Mouse (Mus musculus): ENCODE results near the gene Nsfl1c. TPM values are rescaled to one million over a fixed set of nuclear protein-coding genes. Genes with fewer than 3 reads are reported as not detected.
A peak's percentile ranks its signal among the peaks of the same experiment; 100 is the strongest.

The Nsfl1c gene
- total and polyA plus RNA-seq, 3 experiments, result 99.1 to 149 (median 128) TPM

DNA sequence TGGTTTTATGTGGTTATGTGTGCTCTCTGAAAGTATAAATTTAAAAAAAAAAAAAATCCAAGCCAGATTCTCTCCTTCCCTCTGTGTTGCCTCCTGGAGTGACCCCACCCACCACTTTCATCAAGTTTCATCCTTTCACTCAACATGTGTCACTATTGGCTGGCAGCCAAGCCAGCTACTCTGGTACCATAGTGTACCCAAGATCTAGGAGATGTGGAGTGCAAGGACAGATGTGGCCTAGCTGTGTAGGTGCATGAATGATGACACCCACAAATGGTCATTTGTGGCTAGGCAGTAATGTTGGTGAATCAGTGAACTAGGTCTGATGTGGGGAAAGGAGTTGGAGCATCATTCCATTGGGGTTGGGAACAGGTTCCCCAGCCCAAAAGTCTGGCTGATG, 35.2 kb downstream of the Nsfl1c start:
- no peak overlapping the region for H3K4me3 ChIP-seq (ENCODE audit: low read depth, low read length)
- TF ChIP-seq GATA1 (IDR thresholded peaks at IDR 0.05; ENCODE audit: borderline replicate concordance, low read length) (no peak), POLR2AphosphoS5 (IDR thresholded peaks at IDR 0.05; ENCODE audit: insufficient replicate concordance, low read depth, low read length) (no peak), GATA2 (IDR thresholded peaks at IDR 0.05; ENCODE audit: borderline replicate concordance, low read depth, low read length) (no peak), TAL1 (conservative IDR thresholded peaks at IDR 0.05; ENCODE audit: low read depth, low read length) (no peak), CTCF (IDR thresholded peaks at IDR 0.05; ENCODE audit: low read depth, low read length) (no peak)
- H3K27me3 ChIP-seq (ENCODE audit: insufficient read depth, low read length), result peaks cover 50% of the 10 kb centered on the region
- DNase-seq (ENCODE audit: low spot score) (no peak), ATAC-seq (ENCODE audit: extremely low read depth, insufficient number of reproducible peaks, low FRiP score, poor library complexity, severe bottlenecking) (no peak)
- no peaks in the 10 kb centered on the region for H3K36me3 ChIP-seq (replicated peaks)
- H3K4me1 ChIP-seq (ENCODE audit: insufficient read depth, low read depth, low read length), result peaks cover 73% of the 10 kb centered on the region
- H3K9me3 ChIP-seq (replicated peaks), result no peaks in the 10 kb centered on the region

DNA sequence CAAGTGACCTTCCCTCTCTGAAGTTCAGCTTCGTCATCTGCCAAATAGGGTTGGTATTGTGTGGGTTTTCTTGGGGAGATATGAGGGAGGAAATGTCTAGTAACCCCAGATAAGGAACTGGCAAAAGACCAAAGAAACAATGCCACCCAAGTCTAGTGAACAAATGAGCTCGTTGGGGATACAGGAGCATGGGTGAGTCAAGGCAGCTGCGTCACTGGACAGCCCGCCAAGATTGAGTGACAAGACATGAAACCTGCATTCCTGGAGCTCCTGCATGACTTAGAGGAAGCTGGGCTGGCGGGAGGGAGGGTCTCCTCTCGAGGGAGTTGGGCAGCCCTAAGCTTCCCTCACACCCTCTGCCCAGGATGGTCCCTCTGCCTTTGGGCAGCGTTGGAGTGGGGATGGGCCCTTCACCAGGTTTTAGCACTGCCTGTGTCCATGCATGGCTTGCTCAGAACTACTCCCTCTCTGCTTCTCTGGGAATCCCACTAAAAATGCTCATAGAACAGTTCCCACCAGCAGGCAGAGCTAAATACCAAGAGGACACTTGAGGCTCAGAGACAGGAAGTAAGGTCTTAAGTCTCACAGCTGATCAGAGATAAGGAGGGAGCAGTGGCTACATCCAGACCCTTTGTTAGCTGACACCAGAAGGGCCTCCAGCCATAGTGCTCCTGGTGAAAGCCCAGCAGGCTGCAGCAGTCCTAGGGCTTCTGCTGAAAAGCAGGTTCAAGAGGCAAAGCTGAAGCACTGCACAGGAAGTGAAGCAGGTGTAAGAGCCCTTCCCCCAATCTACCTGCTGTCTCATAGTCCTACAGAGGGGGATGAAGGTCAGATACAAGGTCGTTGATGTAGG, 36.6 kb downstream of the Nsfl1c start:
- Histone ChIP-seq H3K4me3 (ENCODE audit: low read depth, low read length) (peak overlapping the region; percentile 28; the same call in 1 of the 2 replicates), H3K4me1 (ENCODE audit: insufficient read depth, low read depth, low read length) (peaks cover 68% of the 10 kb centered on the region), H3K9me3 (replicated peaks) (no peaks in the 10 kb centered on the region), H3K27me3 (ENCODE audit: insufficient read depth, low read length) (peaks cover 46% of the 10 kb centered on the region), H3K36me3 (replicated peaks) (no peaks in the 10 kb centered on the region)
- DNase-seq (ENCODE audit: low spot score) (peak; percentile 48), ATAC-seq (ENCODE audit: extremely low read depth, insufficient number of reproducible peaks, low FRiP score, poor library complexity, severe bottlenecking) (peak; percentile 65)
- TF ChIP-seq GATA2 (IDR thresholded peaks at IDR 0.05; ENCODE audit: borderline replicate concordance, low read depth, low read length) (no peak), TAL1 (conservative IDR thresholded peaks at IDR 0.05; ENCODE audit: low read depth, low read length) (no peak; the same call in 1 of the 2 replicates), POLR2AphosphoS5 (IDR thresholded peaks at IDR 0.05; ENCODE audit: insufficient replicate concordance, low read depth, low read length) (no peak)

DNA sequence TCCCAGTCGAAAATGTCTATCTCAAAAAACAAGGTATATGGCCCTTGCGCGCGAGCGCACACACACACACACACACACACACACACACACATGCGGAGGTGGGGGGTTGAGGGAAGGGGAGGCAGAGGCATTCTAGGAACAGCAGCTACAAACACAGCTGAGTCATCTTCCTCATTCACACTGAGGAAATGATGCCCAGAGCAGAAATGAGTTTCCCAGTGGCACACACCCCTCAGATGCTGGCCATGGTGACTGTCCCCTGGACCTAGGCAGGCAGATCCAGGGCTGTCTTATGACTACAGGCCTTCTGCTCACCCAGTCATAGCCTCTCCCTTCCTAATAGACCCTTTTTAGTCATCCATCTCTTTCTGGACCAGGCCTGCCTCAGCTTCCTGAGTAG, 39.6 kb downstream of the Nsfl1c start:
- peaks cover 65% of the 10 kb centered on the region for H3K4me1 ChIP-seq (ENCODE audit: insufficient read depth, low read depth, low read length)
- DNase-seq (ENCODE audit: low spot score), result peak; percentile 58
- ATAC-seq (ENCODE audit: extremely low read depth, insufficient number of reproducible peaks, low FRiP score, poor library complexity, severe bottlenecking), result peak; percentile 46

DNA sequence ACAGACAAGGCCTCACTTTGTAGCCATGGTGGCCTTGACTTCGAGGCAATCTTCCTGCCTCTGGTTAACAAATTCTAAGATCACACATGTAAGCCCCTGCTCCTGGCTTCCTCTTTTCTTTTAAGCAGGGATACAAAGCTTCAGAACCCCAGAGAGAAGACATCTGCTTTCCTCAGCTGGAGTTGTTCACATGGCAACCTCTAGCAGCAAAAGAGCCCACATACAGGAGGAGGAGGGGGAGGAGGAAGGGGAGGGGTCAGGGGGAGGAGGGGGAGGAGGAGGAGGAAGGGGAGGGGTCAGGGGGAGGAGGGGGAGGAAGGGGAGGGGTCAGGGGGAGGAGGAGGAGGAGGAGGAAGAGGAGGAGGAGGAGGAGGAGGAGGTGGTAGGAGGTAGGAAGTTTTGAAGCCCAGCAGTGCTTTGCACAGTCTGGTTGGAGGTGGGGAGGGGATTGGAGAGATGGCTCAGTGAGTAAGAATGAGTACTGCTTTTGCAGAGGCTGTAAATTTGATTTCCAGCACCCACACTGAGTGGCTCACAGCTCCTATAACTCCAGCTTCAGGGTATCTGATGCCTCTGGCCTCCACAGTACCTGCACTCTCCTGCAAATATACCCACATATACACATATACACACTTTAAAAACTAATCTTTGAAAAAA, 42.1 kb downstream of the Nsfl1c start:
- Histone ChIP-seq H3K36me3 (replicated peaks) (no peaks in the 10 kb centered on the region), H3K9me3 (replicated peaks) (no peaks in the 10 kb centered on the region), H3K4me1 (ENCODE audit: insufficient read depth, low read depth, low read length) (peaks cover 48% of the 10 kb centered on the region), H3K27me3 (ENCODE audit: insufficient read depth, low read length) (peaks cover 30% of the 10 kb centered on the region), H3K4me3 (ENCODE audit: low read depth, low read length) (no peak overlapping the region)
- TF ChIP-seq CTCF (IDR thresholded peaks at IDR 0.05; ENCODE audit: low read depth, low read length) (no peak), GATA1 (IDR thresholded peaks at IDR 0.05; ENCODE audit: borderline replicate concordance, low read length) (no peak), POLR2AphosphoS5 (IDR thresholded peaks at IDR 0.05; ENCODE audit: insufficient replicate concordance, low read depth, low read length) (no peak), TAL1 (conservative IDR thresholded peaks at IDR 0.05; ENCODE audit: low read depth, low read length) (no peak), GATA2 (IDR thresholded peaks at IDR 0.05; ENCODE audit: borderline replicate concordance, low read depth, low read length) (no peak)
- ATAC-seq (ENCODE audit: extremely low read depth, insufficient number of reproducible peaks, low FRiP score, poor library complexity, severe bottlenecking), result peak; percentile 30; the same call in 1 of the 2 replicates
- DNase-seq (ENCODE audit: low spot score), result peak; percentile 40

More for the DNA sequence above, 39.6 kb downstream of the Nsfl1c start:
- no peaks in the 10 kb centered on the region for H3K36me3 ChIP-seq (replicated peaks)
- H3K27me3 ChIP-seq (ENCODE audit: insufficient read depth, low read length), result peaks cover 28% of the 10 kb centered on the region
- no peak for TF ChIP-seq GATA2 (IDR thresholded peaks at IDR 0.05; ENCODE audit: borderline replicate concordance, low read depth, low read length)
- TF ChIP-seq POLR2AphosphoS5 (IDR thresholded peaks at IDR 0.05; ENCODE audit: insufficient replicate concordance, low read depth, low read length), result no peak
- no peak for TF ChIP-seq GATA1 (IDR thresholded peaks at IDR 0.05; ENCODE audit: borderline replicate concordance, low read length)
- TF ChIP-seq CTCF (IDR thresholded peaks at IDR 0.05; ENCODE audit: low read depth, low read length), result no peak
- TF ChIP-seq TAL1 (conservative IDR thresholded peaks at IDR 0.05; ENCODE audit: low read depth, low read length), result no peak
- peak overlapping the region; percentile 13; the same call in 1 of the 2 replicates for H3K4me3 ChIP-seq (ENCODE audit: low read depth, low read length)
- H3K9me3 ChIP-seq (replicated peaks), result no peaks in the 10 kb centered on the region

DNA sequence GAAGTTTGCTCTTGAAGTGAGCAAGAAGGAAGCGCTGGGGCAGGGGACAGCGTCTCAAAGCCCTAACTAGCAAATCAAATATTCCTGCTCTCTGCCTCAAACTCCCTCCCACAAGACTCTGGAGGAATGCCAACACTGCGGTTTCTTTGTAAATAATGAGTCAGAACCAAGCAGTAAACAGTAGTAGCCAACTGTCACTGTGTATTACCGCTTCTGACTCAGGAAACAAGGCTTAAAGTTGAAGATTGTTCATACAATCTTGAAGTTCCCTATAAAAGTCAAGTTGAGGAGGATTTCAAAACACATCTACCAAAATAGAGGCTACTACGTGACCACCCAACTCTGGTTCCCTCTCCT, 42.6 kb downstream of the Nsfl1c start:
- DNase-seq (ENCODE audit: low spot score), result no peak
- no peaks in the 10 kb centered on the region for H3K9me3 ChIP-seq (replicated peaks)
- ATAC-seq (ENCODE audit: extremely low read depth, insufficient number of reproducible peaks, low FRiP score, poor library complexity, severe bottlenecking), result no peak
- H3K36me3 ChIP-seq (replicated peaks), result no peaks in the 10 kb centered on the region
- H3K4me1 ChIP-seq (ENCODE audit: insufficient read depth, low read depth, low read length), result peaks cover 49% of the 10 kb centered on the region
- H3K27me3 ChIP-seq (ENCODE audit: insufficient read depth, low read length), result peaks cover 31% of the 10 kb centered on the region
- no peak overlapping the region for H3K4me3 ChIP-seq (ENCODE audit: low read depth, low read length)
- TF ChIP-seq GATA2 (IDR thresholded peaks at IDR 0.05; ENCODE audit: borderline replicate concordance, low read depth, low read length), result no peak
- no peak for TF ChIP-seq GATA1 (IDR thresholded peaks at IDR 0.05; ENCODE audit: borderline replicate concordance, low read length)
- no peak for TF ChIP-seq CTCF (IDR thresholded peaks at IDR 0.05; ENCODE audit: low read depth, low read length)
- TF ChIP-seq POLR2AphosphoS5 (IDR thresholded peaks at IDR 0.05; ENCODE audit: insufficient replicate concordance, low read depth, low read length), result no peak
- no peak for TF ChIP-seq TAL1 (conservative IDR thresholded peaks at IDR 0.05; ENCODE audit: low read depth, low read length)

DNA sequence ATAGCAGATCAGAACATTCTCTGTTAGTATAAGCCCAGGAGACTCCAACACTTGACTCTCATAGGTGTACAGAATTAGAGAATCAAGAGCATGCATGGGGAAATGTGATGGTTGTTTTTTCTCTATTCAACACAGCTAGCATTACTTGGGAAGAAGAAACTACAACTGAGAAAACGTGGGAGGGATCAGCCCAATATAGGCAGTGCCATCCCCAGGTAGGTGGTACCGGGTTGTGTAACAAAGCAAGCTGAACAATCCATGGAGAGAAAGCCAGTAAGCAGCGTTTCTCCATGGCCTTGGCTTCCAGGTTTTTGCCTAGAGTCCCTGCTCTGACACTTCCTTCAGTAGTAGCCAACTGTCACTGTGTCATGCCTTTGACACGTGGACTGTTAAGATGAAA, 44.7 kb downstream of the Nsfl1c start:
- TF ChIP-seq GATA1 (IDR thresholded peaks at IDR 0.05; ENCODE audit: borderline replicate concordance, low read length), result no peak
- TF ChIP-seq POLR2AphosphoS5 (IDR thresholded peaks at IDR 0.05; ENCODE audit: insufficient replicate concordance, low read depth, low read length), result no peak
- no peak for TF ChIP-seq TAL1 (conservative IDR thresholded peaks at IDR 0.05; ENCODE audit: low read depth, low read length)
- no peak for TF ChIP-seq GATA2 (IDR thresholded peaks at IDR 0.05; ENCODE audit: borderline replicate concordance, low read depth, low read length)
- no peak for TF ChIP-seq CTCF (IDR thresholded peaks at IDR 0.05; ENCODE audit: low read depth, low read length)
- no peak for ATAC-seq (ENCODE audit: extremely low read depth, insufficient number of reproducible peaks, low FRiP score, poor library complexity, severe bottlenecking)
- peaks cover 2% of the 10 kb centered on the region for H3K36me3 ChIP-seq (replicated peaks)
- peaks cover 45% of the 10 kb centered on the region for H3K4me1 ChIP-seq (ENCODE audit: insufficient read depth, low read depth, low read length)
- no peak overlapping the region for H3K4me3 ChIP-seq (ENCODE audit: low read depth, low read length)
- peaks cover 3% of the 10 kb centered on the region; the same call in 1 of the 2 replicates for H3K9me3 ChIP-seq (replicated peaks)
- no peak for DNase-seq (ENCODE audit: low spot score)
- H3K27me3 ChIP-seq (ENCODE audit: insufficient read depth, low read length), result peaks cover 34% of the 10 kb centered on the region
